Mouse (Mus musculus) intestine, embryonic 16.5 days (tissue): ENCODE results near the gene Als2. TPM values are rescaled to one million over a fixed set of nuclear protein-coding genes. Genes with fewer than 3 reads are reported as not detected.
A peak's percentile ranks its signal among the peaks of the same experiment; 100 is the strongest.

Experiments
- ATAC-seq: fragments of 200-750 bp; cut with Nextera tagmentation; 2 replicates; pipeline ENCODE4 v1.8.0; 2017; ENCODE audit warnings: moderate TSS enrichment, moderate library complexity
- H3K27ac ChIP-seq: fragments of 300-500 bp; sonication (generic); 2 replicates; pipeline ENCODE4 v1.5.1; 2014; ENCODE audit warnings: mild to moderate bottlenecking, low read length
- H3K27me3 ChIP-seq: fragments of 300-500 bp; sonication (generic); replicated peaks from 2 replicates; pipeline ENCODE4 v1.6.1; 2014; ENCODE audit warnings: low read length, control low read depth, mixed read lengths; ENCODE audit not compliant: control insufficient read depth, insufficient read depth
- H3K36me3 ChIP-seq: fragments of 300-500 bp; sonication (generic); 2 replicates; pipeline ENCODE4 v1.6.1; 2014; ENCODE audit warnings: low read length, control low read depth; ENCODE audit not compliant: control insufficient read depth, insufficient read depth
- H3K4me1 ChIP-seq: fragments of 300-500 bp; sonication (generic); 2 replicates; pipeline ENCODE4 v1.6.1; 2014; ENCODE audit warnings: low read length, control low read depth, mixed read lengths; ENCODE audit not compliant: control insufficient read depth, insufficient read depth
- H3K4me2 ChIP-seq: fragments of 300-500 bp; sonication (generic); 2 replicates; pipeline ENCODE4 v1.6.1; 2014; ENCODE audit warnings: low read depth, low read length, control low read depth
- H3K4me3 ChIP-seq: fragments of 300-500 bp; sonication (generic); 2 replicates; pipeline ENCODE4 v1.5.1; 2014; ENCODE audit warnings: mild to moderate bottlenecking, low read length
- H3K9ac ChIP-seq: fragments of 300-500 bp; sonication (generic); 2 replicates; pipeline ENCODE4 v1.6.1; 2014; ENCODE audit warnings: low read depth, low read length
- H3K9me3 ChIP-seq: fragments of 300-500 bp; sonication (generic); 2 replicates; pipeline ENCODE4 v1.6.1; 2016; ENCODE audit warnings: low read length, control low read depth; ENCODE audit not compliant: control insufficient read depth
- WGBS: fragments of 180-500 bp; shearing (Covaris S2); extraction: QIAGEN DNeasy Blood & Tissue Kit; methylation state at CpG from one replicate; pipeline ENCODE4 v1.1.7; 2014; 5-methylcytosine and 5-hydroxymethylcytosine counted together
- polyA plus RNA-seq: library from polyadenylated mRNA; unstranded; fragments of >200 nt; fragmentation: Nextera tagmentation; extraction: Ambion mirVana; gene quantifications from 2 replicates; pipeline ENCODE4 v1.2.1, GENCODE M21; 2015

The Als2 gene
- polyA plus RNA-seq, 1 experiment from 2014 or later, result 7.5 TPM

DNA sequence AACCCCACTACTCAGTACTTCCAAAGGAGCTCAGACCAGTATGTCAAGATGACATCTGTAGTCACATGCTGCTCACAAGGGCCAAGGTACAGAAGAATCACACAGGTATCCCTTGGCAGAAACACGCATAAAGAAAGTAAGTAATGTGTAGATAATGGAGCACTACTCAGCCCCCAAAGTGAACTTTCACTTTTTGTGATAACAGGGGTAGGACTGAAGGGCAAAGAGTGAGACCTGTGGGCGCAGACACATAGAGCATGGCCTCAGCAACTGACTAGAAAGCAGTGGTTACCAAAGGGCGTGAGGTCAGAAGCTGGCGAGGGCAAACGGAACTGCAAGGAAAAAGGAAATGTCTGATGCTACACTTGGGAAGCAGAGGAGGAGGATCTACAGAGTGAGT, 36.1 kb downstream of the Als2 start:
- Histone ChIP-seq H3K9ac (no peak overlapping the region), H3K36me3 (no peaks in the 10 kb centered on the region), H3K4me1 (no peaks in the 10 kb centered on the region), H3K4me3 (no peak overlapping the region), H3K9me3 (no peaks in the 10 kb centered on the region), H3K27ac (no peak overlapping the region), H3K4me2 (no peak overlapping the region), H3K27me3 (no peaks in the 10 kb centered on the region)
- peak; percentile 36 for ATAC-seq
- 71% methylated on average over 5 of the region's 5 CpGs for WGBS

DNA sequence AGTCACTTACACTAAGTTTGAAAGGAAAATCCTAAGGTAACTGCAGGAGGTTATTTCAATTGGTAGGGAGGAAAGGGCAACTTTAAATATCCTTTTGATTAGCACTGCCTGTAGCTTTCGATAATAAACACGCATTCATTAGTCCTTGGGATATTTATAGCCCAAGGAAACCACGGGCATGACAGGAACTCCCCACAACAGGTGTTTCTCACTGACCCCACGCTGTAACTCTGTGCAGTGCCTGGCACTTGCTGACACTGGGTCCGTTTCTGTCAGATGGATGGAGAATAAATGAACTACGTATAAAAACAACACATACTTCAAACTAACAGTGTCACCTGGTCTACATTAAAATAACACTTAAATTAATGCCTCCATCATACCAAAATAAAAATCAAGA, 42.1 kb downstream of the Als2 start:
- Histone ChIP-seq H3K36me3 (peaks cover 7% of the 10 kb centered on the region; the same call in 1 of the 2 replicates), H3K9me3 (no peaks in the 10 kb centered on the region), H3K4me2 (no peak overlapping the region), H3K27ac (no peak overlapping the region), H3K27me3 (no peaks in the 10 kb centered on the region), H3K4me1 (no peaks in the 10 kb centered on the region), H3K9ac (no peak overlapping the region), H3K4me3 (no peak overlapping the region)
- WGBS, result 59% methylated on average over 6 of the region's 6 CpGs
- ATAC-seq, result no peak

DNA sequence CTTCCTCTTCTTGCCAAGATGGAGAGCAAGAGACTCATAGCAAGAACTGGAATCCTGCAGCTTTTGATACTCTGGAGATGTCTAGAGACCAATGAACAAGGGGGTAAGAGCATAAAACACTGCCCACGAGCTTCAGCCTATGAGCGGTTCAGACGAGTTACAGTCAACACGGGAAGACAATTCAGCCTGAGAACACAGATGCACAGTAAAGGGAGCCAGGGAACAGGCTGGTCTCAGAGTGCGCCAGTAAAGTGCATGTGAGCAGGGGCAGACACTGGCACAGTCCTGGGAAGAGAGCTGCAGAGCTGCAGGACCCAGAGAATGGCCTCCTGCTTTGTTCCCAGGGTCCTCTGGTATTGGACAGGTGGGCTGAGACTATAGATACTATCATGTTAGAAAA, 49.2 kb downstream of the Als2 start:
- Histone ChIP-seq H3K36me3 (peaks cover 7% of the 10 kb centered on the region; the same call in 1 of the 2 replicates), H3K27ac (no peak overlapping the region), H3K9me3 (no peaks in the 10 kb centered on the region), H3K27me3 (no peaks in the 10 kb centered on the region), H3K4me2 (no peak overlapping the region), H3K4me3 (no peak overlapping the region), H3K9ac (no peak overlapping the region), H3K4me1 (no peaks in the 10 kb centered on the region)
- no peak for ATAC-seq
- WGBS, result 79% methylated on average over 5 of the region's 5 CpGs

DNA sequence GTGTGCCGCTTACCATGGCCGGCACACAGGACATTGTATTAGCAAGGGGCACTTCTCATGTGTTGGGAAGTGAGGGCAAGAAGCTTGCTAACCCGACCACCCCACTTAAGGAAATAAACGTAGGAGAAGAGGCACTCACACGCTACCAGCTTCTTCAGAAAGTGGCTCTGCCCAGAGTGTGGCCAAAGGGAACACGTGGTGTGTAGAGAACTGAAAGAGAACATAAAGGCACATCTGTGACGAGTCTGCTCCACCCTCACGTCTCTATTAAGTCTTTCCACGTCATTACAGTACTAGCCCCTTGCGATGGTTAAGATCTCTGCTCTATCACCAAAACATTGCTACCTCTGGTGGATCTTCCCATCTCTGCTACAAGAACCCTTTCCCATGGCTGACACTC, 50.7 kb downstream of the Als2 start:
- Histone ChIP-seq H3K27ac (no peak overlapping the region), H3K36me3 (peaks cover 4% of the 10 kb centered on the region; the same call in 1 of the 2 replicates), H3K9me3 (no peaks in the 10 kb centered on the region), H3K4me2 (no peak overlapping the region), H3K9ac (no peak overlapping the region), H3K4me1 (no peaks in the 10 kb centered on the region), H3K4me3 (no peak overlapping the region), H3K27me3 (no peaks in the 10 kb centered on the region)
- WGBS, result 88% methylated on average over 10 of the region's 10 CpGs
- no peak for ATAC-seq

DNA sequence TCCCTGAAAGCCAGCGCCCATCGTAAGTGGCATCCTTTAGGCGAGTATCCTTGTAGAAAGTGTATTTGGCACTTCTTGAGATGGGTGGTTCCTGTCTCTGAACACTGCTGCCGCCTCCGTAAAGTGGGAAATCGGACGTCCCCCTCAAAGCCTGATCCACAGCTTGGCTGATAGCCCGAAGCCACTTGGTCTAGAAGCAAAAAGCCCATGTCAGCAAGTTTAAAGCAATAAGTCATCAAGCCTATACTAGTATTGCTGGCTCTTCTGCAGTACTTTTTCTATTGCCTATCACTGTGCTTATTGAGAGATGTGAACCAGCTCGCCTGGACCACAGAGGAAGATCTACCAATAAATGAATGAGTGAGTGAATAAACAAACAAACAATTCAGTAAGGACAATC, 51.6 kb downstream of the Als2 start:
- no peak overlapping the region for H3K27ac ChIP-seq
- H3K9me3 ChIP-seq, result no peaks in the 10 kb centered on the region
- H3K36me3 ChIP-seq, result no peaks in the 10 kb centered on the region
- H3K9ac ChIP-seq, result no peak overlapping the region
- H3K4me1 ChIP-seq, result no peaks in the 10 kb centered on the region
- WGBS, result 83% methylated on average over 9 of the region's 9 CpGs
- ATAC-seq, result no peak
- no peak overlapping the region for H3K4me2 ChIP-seq
- no peaks in the 10 kb centered on the region for H3K27me3 ChIP-seq
- H3K4me3 ChIP-seq, result no peak overlapping the region

DNA sequence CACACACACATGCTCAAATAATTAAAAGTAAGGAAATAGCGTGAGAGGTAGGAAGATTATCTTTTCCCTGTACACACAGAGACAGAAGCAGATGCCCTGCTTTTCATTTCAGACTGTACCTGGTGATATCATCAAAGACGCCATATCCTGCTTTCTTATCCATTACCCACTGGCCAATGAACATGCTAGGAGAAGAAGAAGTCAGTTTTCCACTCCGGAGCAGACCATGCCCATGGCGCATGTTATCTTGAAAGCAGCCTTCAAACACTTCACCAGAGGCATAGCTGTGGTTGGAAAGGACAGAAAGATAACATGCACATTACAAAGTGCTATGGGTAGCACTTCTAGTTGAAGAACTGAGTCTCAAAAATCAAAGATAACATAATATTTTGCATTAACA, 54.0 kb downstream of the Als2 start:
- Histone ChIP-seq H3K4me1 (no peaks in the 10 kb centered on the region), H3K27ac (no peak overlapping the region), H3K4me2 (no peak overlapping the region), H3K36me3 (0 out of 2 replicates have a peak, but pooled peaks cover 2% of the 10 kb centered on the region), H3K4me3 (no peak overlapping the region), H3K9me3 (no peaks in the 10 kb centered on the region), H3K9ac (no peak overlapping the region), H3K27me3 (no peaks in the 10 kb centered on the region)
- no peak for ATAC-seq
- WGBS, result 88% methylated on average over 4 of the region's 4 CpGs

DNA sequence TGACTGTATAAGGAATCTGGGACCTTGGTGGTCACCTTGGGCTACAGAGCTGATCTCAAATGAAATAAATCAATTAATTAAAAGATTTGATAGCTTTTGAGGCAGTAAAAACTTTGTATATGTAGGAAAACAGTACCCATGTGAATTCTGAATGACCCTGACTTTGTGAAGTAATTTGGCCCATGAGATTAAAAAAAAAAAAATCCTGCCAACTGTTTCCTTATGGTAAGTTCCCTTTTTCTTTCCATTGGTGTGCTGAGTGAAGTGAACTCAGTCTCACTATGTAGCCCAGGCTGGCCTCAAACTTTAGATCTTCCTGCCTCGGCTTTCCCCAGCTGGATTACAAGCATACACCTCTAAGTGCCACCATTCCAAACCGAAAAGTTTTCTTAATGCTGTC, 54.7 kb downstream of the Als2 start:
- H3K27ac ChIP-seq, result no peak overlapping the region
- WGBS, result 91% methylated on average over 2 of the region's 2 CpGs
- H3K4me3 ChIP-seq, result no peak overlapping the region
- ATAC-seq, result no peak
- H3K4me1 ChIP-seq, result no peaks in the 10 kb centered on the region
- no peaks in the 10 kb centered on the region for H3K9me3 ChIP-seq
- no peak overlapping the region for H3K9ac ChIP-seq
- H3K27me3 ChIP-seq, result no peaks in the 10 kb centered on the region
- H3K4me2 ChIP-seq, result no peak overlapping the region
- 0 out of 2 replicates have a peak, but pooled peaks cover 2% of the 10 kb centered on the region for H3K36me3 ChIP-seq

DNA sequence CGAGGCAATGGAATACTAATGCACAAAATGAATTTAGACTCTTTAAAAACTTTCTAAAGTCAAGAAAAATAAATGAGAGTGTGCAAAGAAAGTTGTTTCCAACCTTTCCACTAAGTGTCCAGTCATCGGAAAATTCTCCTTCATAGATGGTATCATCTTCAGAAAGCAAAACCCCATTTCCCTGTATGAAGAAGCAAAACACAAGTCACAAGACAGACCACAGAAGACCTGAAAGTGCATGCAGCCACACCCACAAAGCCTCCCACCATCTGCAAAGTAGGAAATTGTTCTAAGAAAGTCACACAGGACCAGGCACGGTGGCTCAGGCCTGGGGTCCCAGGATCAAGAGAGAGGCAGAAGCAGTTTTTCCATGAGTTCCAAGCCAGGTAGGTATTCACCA, 57.0 kb downstream of the Als2 start:
- Histone ChIP-seq H3K4me3 (no peak overlapping the region), H3K36me3 (0 out of 2 replicates have a peak, but pooled peaks cover 2% of the 10 kb centered on the region), H3K27ac (no peak overlapping the region), H3K4me2 (no peak overlapping the region), H3K9me3 (no peaks in the 10 kb centered on the region), H3K4me1 (no peaks in the 10 kb centered on the region), H3K9ac (no peak overlapping the region), H3K27me3 (no peaks in the 10 kb centered on the region)
- no peak for ATAC-seq
- WGBS, result 87% methylated on average over 3 of the region's 3 CpGs

DNA sequence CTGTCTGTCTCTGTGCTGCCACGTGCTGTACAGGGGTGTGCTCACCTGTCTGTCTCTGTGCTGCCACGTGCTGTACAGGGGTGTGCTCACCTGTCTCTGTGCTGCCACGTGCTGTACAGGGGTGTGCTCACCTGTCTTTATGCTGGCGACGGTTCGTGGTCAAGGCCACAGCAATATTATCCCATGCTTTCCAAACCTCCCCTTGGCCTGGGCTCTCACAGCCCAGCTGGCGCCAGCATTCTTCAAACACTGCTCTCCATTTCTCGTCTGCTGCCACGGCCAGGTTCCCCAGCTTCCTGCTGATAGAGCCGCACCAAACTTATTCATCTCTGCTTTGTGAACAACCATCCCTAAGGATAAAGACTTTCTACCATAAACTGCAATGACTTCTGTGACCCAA, 58.6 kb downstream of the Als2 start:
- Histone ChIP-seq H3K27me3 (no peaks in the 10 kb centered on the region), H3K4me3 (no peak overlapping the region), H3K4me2 (no peak overlapping the region), H3K9me3 (no peaks in the 10 kb centered on the region), H3K9ac (no peak overlapping the region), H3K36me3 (0 out of 2 replicates have a peak, but pooled peaks cover 2% of the 10 kb centered on the region), H3K4me1 (no peaks in the 10 kb centered on the region), H3K27ac (no peak overlapping the region)
- no peak for ATAC-seq
- WGBS, result 90% methylated on average over 10 of the region's 10 CpGs
